Mouse (Mus musculus) brown adipose tissue, adult 24 weeks (tissue): ENCODE measurements around the gene Mreg. TPM values are rescaled to one million over a fixed set of nuclear protein-coding genes. Genes with fewer than 3 reads are reported as not detected.

Experiments
- H3K27ac ChIP-seq: fragments of 200-500 bp; replicated peaks from 2 replicates; pipeline ENCODE4 v1.5.1; 2012; ENCODE audit warnings: low read depth, mild to moderate bottlenecking, low read length
- H3K4me1 ChIP-seq: fragments of 200-500 bp; 2 replicates; pipeline ENCODE4 v1.6.1; 2012; ENCODE audit warnings: low read length, mixed read lengths; ENCODE audit not compliant: control insufficient read depth, insufficient read depth, insufficient read length
- H3K4me3 ChIP-seq: fragments of 200-500 bp; 2 replicates; pipeline ENCODE4 v1.5.1; 2012; ENCODE audit warnings: low read depth, mild to moderate bottlenecking, low read length, moderate library complexity; ENCODE audit not compliant: insufficient read depth
- polyA plus RNA-seq: library from polyadenylated mRNA; stranded (reverse); fragments of >200 nt; gene quantifications from 2 replicates; pipeline ENCODE4 v1.2.4, GENCODE M21; 2012; ENCODE audit not compliant: missing spikeins, insufficient read depth, insufficient read length

Gene Mreg
- polyA plus RNA-seq, 1 experiment = 3.6 TPM

GRCm38 (mm10) chr1:72215174-72215573 is 3.1 kb upstream of the Mreg start:
- no peak overlapping the region for H3K27ac ChIP-seq
- no peaks in the 10 kb centered on the region for H3K4me1 ChIP-seq

DNA sequence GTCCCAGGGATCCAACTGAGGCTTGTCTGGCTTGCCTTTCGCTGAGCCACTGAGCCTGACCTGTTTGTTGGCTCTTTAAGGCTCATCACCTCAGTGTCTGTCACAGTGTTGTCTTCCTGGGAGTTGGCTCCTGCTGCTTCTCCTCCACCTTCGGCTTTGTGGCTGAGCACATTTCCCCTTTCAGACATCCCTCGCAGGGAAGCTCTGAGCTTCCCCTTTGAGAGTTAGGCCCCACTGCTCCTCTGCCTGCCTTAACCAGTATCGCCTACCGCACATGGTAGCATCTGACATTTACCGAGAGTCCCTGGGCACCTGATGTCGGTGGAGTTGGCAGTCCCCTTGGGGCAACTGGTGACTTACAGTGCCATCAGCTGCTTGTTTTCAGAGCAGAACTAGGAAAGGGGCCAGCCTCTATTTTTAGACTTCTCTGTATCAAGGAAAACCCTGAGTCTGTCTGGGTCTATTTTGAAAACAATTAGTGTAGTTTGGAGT is 2.4 kb upstream of the Mreg start:
- Histone ChIP-seq H3K27ac (no peak overlapping the region), H3K4me3 (no peak overlapping the region), H3K4me1 (no peaks in the 10 kb centered on the region)

More at GRCm38 (mm10) chr1:72215174-72215573, 3.1 kb upstream of the Mreg start:
- H3K4me3 ChIP-seq = no peak overlapping the region

DNA sequence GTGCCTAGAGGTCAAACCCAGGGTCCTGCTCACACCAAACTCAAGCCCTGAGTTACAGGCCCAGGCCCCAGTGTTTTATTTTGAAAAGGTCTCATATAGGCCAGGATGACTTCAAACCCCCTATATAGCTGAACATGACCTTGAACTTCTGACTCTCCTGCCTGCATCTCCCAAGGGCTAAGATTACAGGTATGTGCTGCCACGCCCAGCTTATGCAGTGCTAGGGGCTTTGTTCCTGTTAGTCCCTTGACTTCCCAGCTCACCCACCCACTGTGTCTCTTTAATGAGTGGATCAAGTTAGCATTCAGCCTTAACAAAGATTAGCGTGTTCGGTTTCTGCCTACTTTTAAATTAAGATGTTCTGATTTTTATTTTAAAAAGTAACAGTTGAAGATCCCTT is 1.8 kb upstream of the Mreg start:
- Histone ChIP-seq H3K4me1 (no peaks in the 10 kb centered on the region), H3K27ac (no peak overlapping the region), H3K4me3 (no peak overlapping the region)

GRCm38 (mm10) chr1:72210803-72211679 is 1.1 kb downstream of the Mreg start:
- H3K4me3 ChIP-seq = peak overlapping the region; percentile 67
- H3K27ac ChIP-seq = no peak overlapping the region
- no peaks in the 10 kb centered on the region for H3K4me1 ChIP-seq

GRCm38 (mm10) chr1:72208095-72208494 is 4.0 kb downstream of the Mreg start:
- Histone ChIP-seq H3K27ac (no peak overlapping the region), H3K4me3 (no peak overlapping the region), H3K4me1 (no peaks in the 10 kb centered on the region)

DNA sequence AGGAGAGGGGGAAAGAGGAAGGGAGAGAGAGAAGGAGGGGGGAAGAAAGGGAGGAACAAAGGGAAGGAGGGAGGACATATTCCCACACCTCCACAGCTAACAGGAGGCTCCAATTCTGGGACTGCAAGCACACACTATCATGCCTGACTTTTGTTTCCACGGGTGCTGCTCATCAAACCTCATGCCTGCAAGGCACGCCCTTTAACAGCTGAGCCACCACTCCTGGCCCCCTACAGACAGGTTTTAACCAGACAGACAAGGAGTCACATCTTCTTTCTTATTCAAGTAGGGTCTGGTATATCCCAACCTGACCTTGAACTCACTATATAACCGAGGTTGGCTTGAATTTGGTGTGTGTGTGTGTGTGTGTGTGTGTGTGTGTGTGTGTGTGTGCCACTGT is 7.0 kb downstream of the Mreg start:
- no peaks in the 10 kb centered on the region for H3K4me1 ChIP-seq
- no peak overlapping the region for H3K27ac ChIP-seq
- no peak overlapping the region for H3K4me3 ChIP-seq

DNA sequence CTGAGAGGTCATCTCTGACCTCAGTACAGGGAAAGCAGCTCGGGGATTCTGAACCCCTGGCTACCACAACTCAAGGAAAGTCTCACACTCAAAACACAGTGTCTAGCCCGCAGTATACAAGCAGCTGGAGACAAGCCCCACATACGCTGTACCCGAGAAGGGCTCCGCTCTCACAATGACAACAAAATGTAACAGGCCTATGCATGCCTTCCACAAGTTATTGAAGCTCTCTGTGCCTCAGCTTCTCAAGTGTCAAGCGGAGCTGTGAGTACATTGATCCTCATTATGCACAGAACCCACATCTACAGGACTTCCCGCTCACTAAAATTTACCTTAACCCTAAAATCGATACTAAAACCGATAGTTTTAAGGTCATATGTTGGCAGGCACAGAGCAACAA is 8.9 kb downstream of the Mreg start:
- no peak overlapping the region for H3K4me3 ChIP-seq
- no peaks in the 10 kb centered on the region for H3K4me1 ChIP-seq
- no peak overlapping the region for H3K27ac ChIP-seq

DNA sequence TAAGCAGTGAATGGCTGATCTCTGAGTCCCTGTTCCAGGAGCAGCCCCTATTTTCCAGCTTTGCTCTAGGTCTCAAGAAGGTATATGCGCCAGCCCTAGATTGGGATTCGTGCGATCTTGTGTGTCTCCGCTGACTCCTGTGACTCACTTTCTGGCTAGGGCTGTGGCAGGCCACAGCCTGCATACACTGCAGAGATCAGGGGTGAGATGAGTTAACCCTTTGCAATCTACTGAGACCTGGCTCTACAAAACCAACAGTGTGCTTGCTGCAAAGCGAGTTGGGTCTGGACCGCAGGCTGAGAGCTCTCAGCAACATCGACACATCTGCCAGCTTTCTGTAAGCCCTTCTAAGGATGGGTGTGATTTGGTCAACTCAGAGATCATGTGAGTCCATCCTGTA is 9.4 kb downstream of the Mreg start:
- Histone ChIP-seq H3K4me1 (no peaks in the 10 kb centered on the region), H3K4me3 (no peak overlapping the region), H3K27ac (no peak overlapping the region)

GRCm38 (mm10) chr1:72202068-72202467 is 10.0 kb downstream of the Mreg start:
- Histone ChIP-seq H3K4me3 (no peak overlapping the region), H3K4me1 (no peaks in the 10 kb centered on the region), H3K27ac (no peak overlapping the region)

DNA sequence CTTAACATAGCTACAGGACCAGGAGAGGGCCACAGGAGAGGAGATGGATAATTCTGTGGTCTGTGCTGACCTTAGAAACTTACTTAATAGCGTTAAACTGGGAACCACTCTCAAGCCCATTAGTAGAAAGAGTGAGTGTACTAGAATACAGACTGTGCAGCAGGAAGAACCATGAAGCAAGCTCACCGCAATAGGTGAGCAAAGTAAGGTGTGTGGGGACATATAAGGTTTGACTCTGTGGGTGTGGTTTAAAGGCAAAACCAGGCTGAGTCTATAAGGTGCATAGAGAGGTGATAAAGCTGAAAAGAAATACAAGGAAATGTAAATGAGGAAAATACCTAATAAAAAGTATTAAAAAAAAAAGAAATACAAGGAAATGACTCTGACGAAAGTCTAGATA is 11.0 kb downstream of the Mreg start:
- no peak overlapping the region for H3K4me3 ChIP-seq
- H3K27ac ChIP-seq = no peak overlapping the region
- no peaks in the 10 kb centered on the region for H3K4me1 ChIP-seq

- Histone ChIP-seq H3K4me1 (no peaks in the 10 kb centered on the region), H3K27ac (no peak overlapping the region), H3K4me3 (no peak overlapping the region)
Observed at GRCm38 (mm10) chr1:72198142-72198806, 13.8 kb downstream of the Mreg start.

DNA sequence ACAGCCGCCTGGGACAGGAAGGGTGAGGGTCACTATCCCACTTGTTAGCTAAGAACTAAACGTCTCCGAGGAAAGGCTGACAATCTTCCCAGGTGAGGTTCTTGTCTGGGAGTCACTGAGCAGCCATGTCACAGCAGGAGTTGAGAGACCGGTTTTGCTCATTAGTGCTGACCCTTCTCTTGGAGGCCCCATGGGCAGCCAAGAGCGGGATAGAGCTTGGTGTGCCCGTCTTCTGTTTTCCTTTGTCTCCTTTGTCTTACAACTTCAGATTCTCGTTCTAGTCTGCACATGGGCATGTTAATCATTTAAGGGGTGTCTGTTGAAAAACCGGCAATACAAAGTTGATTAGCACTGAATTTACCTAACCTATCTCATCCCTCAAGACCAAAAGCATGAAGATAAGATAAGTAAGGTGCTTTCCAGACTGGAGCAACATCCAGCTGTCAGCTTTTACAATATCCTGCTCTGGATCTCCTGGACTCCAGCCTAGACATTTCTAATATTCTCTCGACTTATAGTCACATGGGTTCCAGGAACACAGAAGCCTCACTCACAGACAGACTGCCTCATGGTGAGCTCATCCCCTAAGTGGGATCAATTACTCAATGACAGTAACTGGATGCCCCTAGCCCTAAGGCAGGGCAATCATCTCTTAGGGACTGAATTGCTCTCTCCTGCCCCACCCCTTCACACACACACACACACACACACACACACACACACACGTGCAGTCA is 15.3 kb downstream of the Mreg start:
- Histone ChIP-seq H3K27ac (no peak overlapping the region), H3K4me3 (no peak overlapping the region), H3K4me1 (no peaks in the 10 kb centered on the region)

DNA sequence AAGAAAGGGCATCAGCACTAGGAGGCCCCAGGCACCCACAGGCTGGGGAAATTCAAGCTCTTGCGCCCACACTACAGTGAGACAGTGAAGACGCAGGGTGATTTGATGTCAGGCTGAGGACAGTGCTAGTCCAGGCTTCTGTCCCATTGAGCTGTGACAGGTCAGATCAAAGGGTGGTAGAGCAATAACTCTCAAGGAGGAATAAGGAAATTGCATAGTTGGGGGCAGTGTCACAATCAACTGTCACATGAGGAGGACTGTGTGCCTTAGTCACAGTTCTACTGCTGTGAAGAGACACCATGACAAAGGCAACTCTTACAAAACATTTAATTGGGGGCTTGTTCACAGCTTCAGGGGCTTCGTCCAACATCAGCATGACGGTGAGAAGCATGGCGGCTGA is 16.0 kb downstream of the Mreg start:
- no peak overlapping the region for H3K27ac ChIP-seq
- H3K4me3 ChIP-seq = no peak overlapping the region
- no peaks in the 10 kb centered on the region for H3K4me1 ChIP-seq

GRCm38 (mm10) chr1:72191449-72191848 is 20.7 kb downstream of the Mreg start:
- H3K4me3 ChIP-seq = no peak overlapping the region
- no peak overlapping the region for H3K27ac ChIP-seq
- H3K4me1 ChIP-seq = no peaks in the 10 kb centered on the region

DNA sequence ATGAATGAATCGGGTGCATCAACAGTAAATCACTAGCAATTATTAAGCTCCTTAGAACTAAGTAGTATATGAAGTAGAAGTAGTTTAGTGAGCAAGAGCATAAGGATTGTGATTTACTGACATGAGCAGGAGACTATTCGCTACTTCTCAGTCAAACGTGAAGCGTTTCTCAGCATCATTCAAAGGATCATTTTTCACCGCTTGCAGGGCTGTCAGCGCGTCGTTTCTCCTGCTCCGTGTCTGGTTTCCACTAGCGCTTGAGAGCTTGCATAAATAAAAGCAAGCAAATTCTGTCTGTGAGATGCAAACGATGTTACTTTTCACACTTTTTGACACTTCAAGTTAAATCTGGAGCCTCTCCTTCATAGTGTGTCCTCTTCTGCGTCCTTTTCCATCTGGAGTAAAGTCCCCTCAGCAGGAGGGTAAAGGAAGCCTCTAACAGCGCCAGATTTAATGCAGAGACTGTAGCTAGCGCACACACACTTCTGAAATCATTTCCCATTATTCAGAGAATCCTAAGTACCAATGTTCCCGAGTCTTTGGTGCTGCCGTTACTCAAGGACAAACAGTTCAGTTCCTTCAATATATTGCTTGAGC is 23.9 kb downstream of the Mreg start:
- Histone ChIP-seq H3K4me3 (no peak overlapping the region), H3K4me1 (no peaks in the 10 kb centered on the region), H3K27ac (no peak overlapping the region)
